Mouse (Mus musculus): ENCODE data around the gene Mzf1. TPM values are rescaled to one million over a fixed set of nuclear protein-coding genes. Genes with fewer than 3 reads are reported as not detected.

Gene Mzf1
- polyA plus RNA-seq, 1 experiment from 2014 or later, result 2.0 TPM

DNA sequence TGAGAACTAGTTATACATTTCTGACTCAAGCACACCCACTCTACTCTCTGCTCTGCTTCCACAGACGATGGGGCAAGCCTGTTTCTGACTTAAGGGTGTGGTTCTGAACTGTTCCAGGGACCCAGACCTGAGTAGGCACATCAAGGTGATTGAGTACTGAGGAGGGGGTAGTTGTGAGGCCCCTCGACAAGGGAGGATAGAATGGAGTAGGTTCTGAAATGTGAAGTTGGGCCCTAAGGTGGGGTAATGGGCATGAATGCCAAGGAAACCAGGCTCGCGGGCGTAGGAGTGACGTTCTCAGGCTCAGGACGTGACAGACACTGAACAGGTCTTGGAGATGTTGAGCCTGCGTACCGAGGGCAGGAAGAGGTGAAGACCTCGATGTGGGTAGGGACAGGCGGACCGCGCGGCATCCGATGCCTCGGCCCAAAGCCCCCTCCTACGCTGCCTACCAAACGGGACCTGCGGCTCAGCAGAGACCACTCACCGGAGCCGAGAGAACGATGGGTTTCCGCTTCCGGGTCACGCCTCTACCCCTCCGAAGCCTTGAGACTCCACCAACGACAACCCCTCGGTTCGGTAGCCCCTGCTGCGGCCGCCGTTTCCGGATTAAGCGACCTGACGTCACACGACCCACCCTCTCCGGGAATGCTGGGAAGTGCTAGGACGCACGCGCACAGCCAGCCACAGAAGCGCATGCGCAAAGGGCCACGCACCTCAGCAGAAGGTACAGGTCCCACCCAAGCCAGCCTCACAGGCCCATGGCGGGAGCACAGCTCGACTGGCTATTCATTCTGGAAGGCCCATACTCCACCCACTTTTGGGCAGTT is 20.2 kb downstream of the Mzf1 start, which contains the start of gene Chmp2a:
Gene Chmp2a, minus strand, starts transcription at position 660 of the 830 bp plus-strand sequence.
- under 1% methylated on average over 45 of the region's 45 CpGs for WGBS
- H3K27ac ChIP-seq (ENCODE audit: poor library complexity, severe bottlenecking), result peak within 1 kb of the TSS; percentile 85
- ATAC-seq (ENCODE audit: insufficient number of reproducible peaks, low FRiP score), result peak; percentile 81
- no peaks in the 10 kb centered on the region for H3K27me3 ChIP-seq (replicated peaks)
- peak within 1 kb of the TSS; percentile 91 for H3K4me2 ChIP-seq
- peak within 1 kb of the TSS; percentile 65 for H3K4me3 ChIP-seq
- H3K9ac ChIP-seq, result peak within 1 kb of the TSS; percentile 84
- H3K9me3 ChIP-seq (replicated peaks), result no peaks in the 10 kb centered on the region
- H3K36me3 ChIP-seq, result peaks cover 57% of the 10 kb centered on the region
- peaks cover 41% of the 10 kb centered on the region for H3K4me1 ChIP-seq (replicated peaks)

DNA sequence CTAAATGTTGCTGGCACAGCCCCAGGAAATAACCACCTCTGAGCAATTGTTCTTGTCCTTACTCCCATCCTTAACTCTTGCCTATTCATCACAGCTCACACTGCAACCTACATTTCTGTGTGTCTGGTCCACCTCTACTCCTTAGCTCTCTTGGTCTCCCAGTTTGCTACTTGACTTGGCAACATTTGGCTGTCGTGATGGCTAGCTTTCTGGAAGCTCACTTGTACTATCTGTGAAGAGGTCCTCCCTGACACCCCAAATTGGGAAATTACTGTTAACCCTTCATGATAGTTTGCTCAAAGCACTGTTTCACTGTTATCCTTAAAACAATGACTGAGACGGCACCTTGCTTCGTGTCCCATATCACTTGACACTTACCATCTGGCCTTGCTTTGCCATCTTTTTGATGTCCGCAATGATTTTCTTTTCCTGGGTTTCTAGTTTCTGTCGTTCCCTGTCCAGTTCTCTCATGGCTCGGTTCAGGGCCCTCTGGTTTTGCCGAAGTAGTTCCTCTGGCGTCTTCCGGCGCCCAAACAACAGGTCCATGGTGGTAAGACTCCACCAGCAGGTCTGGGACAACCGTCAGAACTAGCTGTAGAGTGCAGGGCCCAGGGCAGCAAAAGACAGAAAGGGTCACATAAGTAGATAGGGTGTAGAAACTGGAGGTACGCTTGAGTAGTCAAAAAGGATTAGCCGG is 21.0 kb downstream of the Mzf1 start:
- Histone ChIP-seq H3K9ac (peak overlapping the region; percentile 84), H3K4me2 (peak overlapping the region; percentile 85), H3K4me3 (peak overlapping the region; percentile 65), H3K9me3 (replicated peaks) (no peaks in the 10 kb centered on the region), H3K36me3 (peaks cover 65% of the 10 kb centered on the region), H3K27ac (ENCODE audit: poor library complexity, severe bottlenecking) (peak overlapping the region; percentile 85), H3K4me1 (replicated peaks) (peaks cover 33% of the 10 kb centered on the region), H3K27me3 (replicated peaks) (no peaks in the 10 kb centered on the region)
- WGBS, result 43% methylated on average over 13 of the region's 13 CpGs
- no peak for ATAC-seq (ENCODE audit: insufficient number of reproducible peaks, low FRiP score)

DNA sequence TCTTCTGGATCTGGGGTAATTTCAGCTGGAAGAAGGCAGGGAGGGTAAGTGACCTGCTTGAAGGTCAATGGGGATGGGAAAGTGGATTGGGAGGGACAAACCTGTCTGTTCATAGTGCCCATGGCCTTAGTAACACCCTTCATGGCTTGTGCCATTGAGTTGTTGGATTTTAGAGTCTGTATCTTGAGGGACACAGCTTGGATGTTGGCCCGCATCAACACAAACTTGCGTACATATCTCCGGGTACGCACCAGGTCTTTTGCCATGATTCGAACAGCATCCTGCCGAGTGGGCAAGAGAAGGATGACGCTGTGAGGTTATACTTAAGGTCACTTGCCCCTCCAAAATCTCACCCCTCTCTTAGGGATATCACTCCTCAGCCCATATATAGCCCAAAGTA is 22.0 kb downstream of the Mzf1 start:
- H3K4me1 ChIP-seq (replicated peaks), result peaks cover 33% of the 10 kb centered on the region
- no peak overlapping the region for H3K9ac ChIP-seq
- no peak overlapping the region for H3K27ac ChIP-seq (ENCODE audit: poor library complexity, severe bottlenecking)
- no peak for ATAC-seq (ENCODE audit: insufficient number of reproducible peaks, low FRiP score)
- no peak overlapping the region for H3K4me3 ChIP-seq
- no peak overlapping the region for H3K4me2 ChIP-seq
- no peaks in the 10 kb centered on the region for H3K9me3 ChIP-seq (replicated peaks)
- H3K27me3 ChIP-seq (replicated peaks), result no peaks in the 10 kb centered on the region
- WGBS, result 91% methylated on average over 7 of the region's 7 CpGs
- peaks cover 75% of the 10 kb centered on the region for H3K36me3 ChIP-seq

DNA sequence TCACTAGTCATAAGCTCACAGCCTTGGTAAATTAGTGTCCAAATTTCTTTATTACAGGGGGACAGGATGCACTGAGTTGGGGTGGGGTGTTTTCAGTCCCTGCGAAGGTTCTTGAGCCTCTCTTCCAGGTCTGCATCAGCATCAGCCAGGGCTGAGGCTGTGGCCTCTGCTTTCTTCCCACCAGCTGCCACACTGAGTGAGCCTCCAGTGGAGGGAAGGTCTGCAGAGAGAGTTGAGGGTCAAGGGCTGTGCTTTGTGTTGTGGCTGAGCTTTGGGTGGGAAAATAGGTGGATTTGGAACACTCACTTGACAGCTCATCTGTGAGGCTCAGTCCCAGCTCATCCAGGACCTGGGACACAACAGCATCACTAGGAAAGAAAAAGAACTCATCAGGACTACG is 22.6 kb downstream of the Mzf1 start:
- no peak overlapping the region for H3K4me2 ChIP-seq
- 86% methylated on average over 2 of the region's 2 CpGs for WGBS

DNA sequence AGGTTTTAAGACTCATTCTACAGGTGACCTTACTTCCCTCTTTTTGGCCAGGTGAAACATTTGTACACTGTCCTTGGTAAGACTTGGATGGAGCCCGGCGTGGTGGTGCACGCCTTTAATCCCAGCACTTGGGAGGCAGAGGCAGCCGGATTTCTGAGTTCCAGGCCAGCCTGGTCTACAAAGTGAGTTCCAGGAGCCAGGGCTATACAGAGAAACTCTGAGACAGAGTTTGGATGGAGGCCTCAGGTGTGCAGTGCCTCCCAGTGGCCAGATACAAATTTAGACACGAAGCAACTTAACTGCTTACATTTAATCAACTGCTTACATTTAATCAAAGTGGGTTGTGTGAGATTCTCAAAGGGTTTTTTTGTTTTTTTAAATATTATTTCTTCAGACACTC is 23.5 kb downstream of the Mzf1 start:
- WGBS, result 76% methylated on average over 5 of the region's 5 CpGs
- Histone ChIP-seq H3K4me1 (replicated peaks) (peaks cover 31% of the 10 kb centered on the region), H3K36me3 (peaks cover 87% of the 10 kb centered on the region), H3K9ac (no peak overlapping the region), H3K4me3 (no peak overlapping the region), H3K4me2 (no peak overlapping the region), H3K27me3 (replicated peaks) (no peaks in the 10 kb centered on the region), H3K9me3 (replicated peaks) (no peaks in the 10 kb centered on the region), H3K27ac (ENCODE audit: poor library complexity, severe bottlenecking) (no peak overlapping the region)
- no peak for ATAC-seq (ENCODE audit: insufficient number of reproducible peaks, low FRiP score)

More for the DNA sequence above, 22.6 kb downstream of the Mzf1 start:
- Histone ChIP-seq H3K27ac (ENCODE audit: poor library complexity, severe bottlenecking) (no peak overlapping the region), H3K27me3 (replicated peaks) (no peaks in the 10 kb centered on the region), H3K9ac (no peak overlapping the region), H3K9me3 (replicated peaks) (no peaks in the 10 kb centered on the region), H3K4me3 (no peak overlapping the region), H3K4me1 (replicated peaks) (peaks cover 33% of the 10 kb centered on the region), H3K36me3 (peaks cover 81% of the 10 kb centered on the region)
- ATAC-seq (ENCODE audit: insufficient number of reproducible peaks, low FRiP score), result no peak

DNA sequence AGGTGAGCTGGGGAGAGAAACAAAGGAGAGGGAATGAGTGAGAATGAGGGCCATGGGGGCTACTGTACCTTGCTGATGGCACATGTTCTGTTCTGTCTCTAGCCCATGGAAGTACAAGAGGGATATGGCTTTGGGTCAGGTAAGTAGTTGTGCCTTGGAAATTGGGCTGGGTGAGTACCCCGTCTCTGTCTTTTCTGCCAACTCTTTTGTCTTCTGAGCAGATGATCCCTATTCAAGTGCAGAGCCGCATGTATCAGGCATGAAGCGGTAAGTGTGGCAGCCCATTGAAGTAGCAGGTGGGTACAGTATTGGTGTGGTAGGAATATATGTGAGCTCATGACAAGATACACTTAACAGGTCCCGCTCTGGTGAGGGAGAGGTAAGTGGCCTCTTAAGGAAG is 25.6 kb downstream of the Mzf1 start:
- ATAC-seq (ENCODE audit: insufficient number of reproducible peaks, low FRiP score), result no peak
- peaks cover 82% of the 10 kb centered on the region for H3K36me3 ChIP-seq
- H3K27ac ChIP-seq (ENCODE audit: poor library complexity, severe bottlenecking), result no peak overlapping the region
- H3K27me3 ChIP-seq (replicated peaks), result no peaks in the 10 kb centered on the region
- no peak overlapping the region for H3K4me3 ChIP-seq
- no peak overlapping the region for H3K9ac ChIP-seq
- H3K4me2 ChIP-seq, result no peak overlapping the region
- no peaks in the 10 kb centered on the region for H3K9me3 ChIP-seq (replicated peaks)
- WGBS, result 96% methylated on average over 4 of the region's 4 CpGs
- peaks cover 27% of the 10 kb centered on the region for H3K4me1 ChIP-seq (replicated peaks)

DNA sequence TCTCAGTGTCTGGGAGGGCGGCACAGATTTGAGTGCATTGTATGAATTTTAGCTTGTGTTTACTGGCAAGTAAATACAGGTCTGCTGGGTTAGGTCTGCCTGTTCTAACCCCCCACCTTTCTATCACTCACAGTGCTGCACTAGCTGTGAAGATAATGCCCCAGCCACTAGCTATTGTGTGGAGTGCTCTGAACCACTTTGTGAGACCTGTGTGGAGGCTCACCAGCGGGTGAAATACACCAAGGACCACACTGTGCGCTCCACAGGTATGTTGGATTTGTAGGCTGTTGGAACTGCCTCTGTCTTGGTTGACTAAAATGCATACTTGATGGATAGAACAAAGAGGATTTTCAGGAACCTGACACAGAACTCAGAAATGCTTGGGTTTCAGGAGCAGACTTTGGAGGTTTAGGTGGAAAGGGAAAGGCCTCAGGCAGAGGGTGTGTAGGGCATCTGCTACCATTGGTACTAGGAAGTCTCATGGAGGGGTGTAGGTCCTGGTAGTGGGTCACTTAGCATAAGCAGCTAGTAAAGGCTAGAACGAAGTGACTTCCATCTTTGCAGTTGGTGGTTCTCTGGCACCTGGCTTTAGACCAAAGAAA is 29.0 kb downstream of the Mzf1 start:
- peaks cover 20% of the 10 kb centered on the region for H3K4me1 ChIP-seq (replicated peaks)
- WGBS, result 32% methylated on average over 4 of the region's 4 CpGs
- no peaks in the 10 kb centered on the region for H3K27me3 ChIP-seq (replicated peaks)
- H3K36me3 ChIP-seq, result peaks cover 53% of the 10 kb centered on the region
- H3K4me2 ChIP-seq, result peak overlapping the region; percentile 92
- peak overlapping the region; percentile 97 for H3K9ac ChIP-seq
- peak overlapping the region; percentile 99; the same call in 1 of the 2 replicates for H3K27ac ChIP-seq (ENCODE audit: poor library complexity, severe bottlenecking)
- peak overlapping the region; percentile 91 for H3K4me3 ChIP-seq
- ATAC-seq (ENCODE audit: insufficient number of reproducible peaks, low FRiP score), result no peak
- no peaks in the 10 kb centered on the region for H3K9me3 ChIP-seq (replicated peaks)

DNA sequence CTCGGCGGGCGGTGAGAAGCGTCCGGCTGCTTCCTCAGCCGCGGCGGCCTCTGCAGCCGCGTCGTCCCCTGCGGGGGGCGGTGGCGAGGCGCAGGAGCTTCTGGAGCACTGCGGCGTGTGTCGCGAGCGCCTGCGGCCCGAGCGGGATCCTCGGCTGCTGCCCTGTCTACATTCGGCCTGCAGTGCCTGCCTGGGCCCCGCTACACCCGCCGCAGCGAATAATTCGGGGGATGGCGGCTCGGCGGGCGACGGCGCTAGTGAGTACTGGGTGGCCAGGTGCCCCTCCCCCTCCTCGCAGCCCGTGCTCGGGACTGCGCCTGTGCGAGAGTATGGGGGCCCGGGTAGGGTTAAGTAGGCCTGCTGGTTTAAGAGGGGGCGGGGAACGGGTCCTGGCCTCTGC is 29.8 kb downstream of the Mzf1 start:
- peak overlapping the region; percentile 97 for H3K9ac ChIP-seq
- WGBS, result under 1% methylated on average over 44 of the region's 44 CpGs
- no peaks in the 10 kb centered on the region; the same call in 1 of the 2 replicates for H3K9me3 ChIP-seq (replicated peaks)
- peak; percentile 78 for ATAC-seq (ENCODE audit: insufficient number of reproducible peaks, low FRiP score)
- peaks cover 20% of the 10 kb centered on the region for H3K4me1 ChIP-seq (replicated peaks)
- H3K36me3 ChIP-seq, result peaks cover 45% of the 10 kb centered on the region
- peak overlapping the region; percentile 91 for H3K4me3 ChIP-seq
- peak overlapping the region; percentile 92 for H3K4me2 ChIP-seq
- peak overlapping the region; percentile 99 for H3K27ac ChIP-seq (ENCODE audit: poor library complexity, severe bottlenecking)
- H3K27me3 ChIP-seq (replicated peaks), result no peaks in the 10 kb centered on the region

DNA sequence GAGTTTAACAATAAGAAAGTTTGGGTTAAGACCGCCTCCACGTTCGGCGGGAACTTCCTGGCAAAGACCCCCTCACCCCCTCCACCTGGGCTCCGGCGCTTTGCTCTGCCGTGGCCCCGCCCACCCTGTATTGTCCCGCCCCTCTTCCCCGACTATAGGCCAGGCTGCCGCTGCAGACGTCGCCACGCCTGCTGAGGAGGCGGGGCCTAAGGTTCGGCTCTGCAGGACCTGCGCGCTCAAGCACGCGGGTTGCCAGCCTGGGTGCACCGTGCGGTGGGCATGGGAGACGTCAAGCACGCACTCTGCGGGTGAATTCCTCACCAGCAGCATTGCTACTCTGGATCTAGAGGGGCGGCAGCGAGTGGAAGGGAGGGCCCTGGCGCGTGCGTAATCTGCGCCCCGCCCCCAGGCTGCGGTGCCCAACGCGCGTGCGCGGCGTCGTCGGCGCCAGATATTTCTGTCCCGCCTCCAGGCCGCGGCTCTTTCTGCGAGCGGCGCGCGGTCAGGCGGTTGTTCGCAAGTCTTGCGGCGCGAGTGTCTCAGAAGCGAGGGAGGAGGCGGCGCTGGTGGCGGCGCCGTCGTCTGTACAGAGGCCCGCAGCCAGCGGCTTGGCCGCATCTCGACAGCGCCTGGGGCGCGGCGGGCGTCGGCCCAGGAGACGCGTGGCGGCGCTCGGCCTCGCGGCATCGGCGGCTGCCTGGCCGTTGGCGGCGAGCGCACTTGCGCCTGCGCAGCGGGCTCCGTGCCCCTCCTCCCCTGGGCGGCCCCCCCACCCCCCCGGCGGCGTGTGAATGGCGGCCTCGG is 30.4 kb downstream of the Mzf1 start:
- peak overlapping the region; percentile 91 for H3K4me3 ChIP-seq
- H3K4me1 ChIP-seq (replicated peaks), result peaks cover 20% of the 10 kb centered on the region
- H3K27ac ChIP-seq (ENCODE audit: poor library complexity, severe bottlenecking), result peak overlapping the region; percentile 99
- ATAC-seq (ENCODE audit: insufficient number of reproducible peaks, low FRiP score), result peak; percentile 88
- no peaks in the 10 kb centered on the region for H3K27me3 ChIP-seq (replicated peaks)
- under 1% methylated on average over 95 of the region's 95 CpGs for WGBS
- no peaks in the 10 kb centered on the region; the same call in 1 of the 2 replicates for H3K9me3 ChIP-seq (replicated peaks)
- H3K4me2 ChIP-seq, result peak overlapping the region; percentile 92
- H3K9ac ChIP-seq, result peak overlapping the region; percentile 97
- peaks cover 38% of the 10 kb centered on the region for H3K36me3 ChIP-seq

DNA sequence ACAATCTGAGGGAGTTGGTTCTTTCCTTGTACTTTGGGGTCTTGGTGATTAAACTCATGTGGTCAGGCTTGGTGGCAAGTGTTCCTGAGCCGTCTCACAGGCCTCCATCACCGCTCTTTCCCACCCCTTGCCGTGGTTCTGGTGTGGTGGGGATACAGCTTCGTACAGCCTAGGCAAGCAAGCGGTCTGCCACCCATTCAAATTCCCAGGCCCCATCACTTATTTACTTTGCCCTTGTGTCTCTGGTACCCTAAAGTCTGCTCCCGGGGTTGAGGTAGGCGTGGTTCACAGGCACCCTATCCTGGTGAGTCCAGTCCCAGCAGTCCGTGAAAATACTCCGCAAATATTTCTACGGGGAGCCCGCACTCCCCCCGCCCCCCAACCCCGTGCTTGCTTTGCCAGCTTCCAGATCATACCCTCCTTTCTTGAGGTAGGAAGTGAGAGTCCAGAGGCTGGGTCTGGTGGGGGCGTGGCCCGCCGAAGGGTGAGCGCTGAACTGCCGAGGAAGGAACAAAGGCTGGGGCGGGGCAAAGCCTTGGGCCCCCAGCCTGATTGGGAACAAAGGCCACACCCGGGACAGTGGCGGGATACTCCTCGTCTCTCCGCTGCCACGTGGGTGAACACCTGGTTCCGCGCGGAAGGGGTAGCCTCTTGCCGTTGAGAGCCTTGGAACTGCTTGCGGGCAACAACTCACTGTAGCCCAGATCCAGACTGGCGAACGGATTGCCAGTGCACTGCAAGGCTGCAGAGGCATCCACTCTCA is 31.6 kb downstream of the Mzf1 start:
- Histone ChIP-seq H3K27ac (ENCODE audit: poor library complexity, severe bottlenecking) (peak overlapping the region; percentile 99), H3K4me2 (peak overlapping the region; percentile 92), H3K27me3 (replicated peaks) (no peaks in the 10 kb centered on the region), H3K36me3 (peaks cover 26% of the 10 kb centered on the region), H3K9me3 (replicated peaks) (no peaks in the 10 kb centered on the region; the same call in 1 of the 2 replicates), H3K4me3 (peak overlapping the region; percentile 91), H3K4me1 (replicated peaks) (peaks cover 20% of the 10 kb centered on the region), H3K9ac (peak overlapping the region; percentile 97)
- WGBS, result 6% methylated on average over 31 of the region's 31 CpGs
- ATAC-seq (ENCODE audit: insufficient number of reproducible peaks, low FRiP score), result peak; percentile 69

All from heart, embryonic 12.5 days (tissue).